Mouse (Mus musculus): ENCODE measurements around the gene Pdha1.

- TF ChIP-seq POLR2A (IDR thresholded peaks at IDR 0.05; ENCODE audit: borderline replicate concordance, control insufficient read depth, low read depth, low read length) (no peak), CTCF (IDR thresholded peaks at IDR 0.05; ENCODE audit: control insufficient read depth, insufficient read depth, low read length) (no peak)
Observed at GRCm38 (mm10) chrX:160135719-160136118, 2.5 kb downstream of the Pdha1 start.
